Mouse (Mus musculus) thymus, adult 2 months (tissue): ENCODE measurements around the gene Fam126a. TPM values are rescaled to one million over a fixed set of nuclear protein-coding genes. Genes with fewer than 3 reads are reported as not detected.

ENCODE experiments used
- DNase-seq: peaks from one replicate; pipeline ENCODE4 v3.0.0; 2021
- H3K27ac ChIP-seq: fragments of 200-500 bp; 2 replicates; pipeline ENCODE4 v1.5.1; 2012; ENCODE audit warnings: low read length, control low read depth; ENCODE audit not compliant: control insufficient read depth, insufficient read depth
- H3K27me3 ChIP-seq: fragments of 200-500 bp; 2 replicates; pipeline ENCODE4 v1.6.1; 2012; ENCODE audit warnings: mild to moderate bottlenecking, low read length, moderate library complexity, mixed read lengths; ENCODE audit not compliant: control insufficient read depth, insufficient read depth
- H3K36me3 ChIP-seq: fragments of 200-500 bp; 2 replicates; pipeline ENCODE4 v1.6.1; 2012; ENCODE audit warnings: mild to moderate bottlenecking, low read length, moderate library complexity; ENCODE audit not compliant: control insufficient read depth, insufficient read depth
- H3K4me1 ChIP-seq: fragments of 200-500 bp; replicated peaks from 2 replicates; pipeline ENCODE4 v1.6.1; 2012; ENCODE audit warnings: low read length; ENCODE audit not compliant: control insufficient read depth, insufficient read depth
- H3K4me3 ChIP-seq: fragments of 200-500 bp; 2 replicates; pipeline ENCODE4 v1.5.1; 2012; ENCODE audit warnings: mild to moderate bottlenecking, low read length, control low read depth, moderate library complexity; ENCODE audit not compliant: control insufficient read depth, insufficient read depth
- CTCF ChIP-seq: fragments of 200-500 bp; IDR thresholded peaks from 2 replicates; pipeline ENCODE4 v1.5.1; 2012; ENCODE audit warnings: mild to moderate bottlenecking, control low read depth, low read length, moderate library complexity, borderline replicate concordance; ENCODE audit not compliant: control insufficient read depth, poor library complexity, insufficient read depth; ENCODE audit errors: extremely low read depth
- POLR2A ChIP-seq: fragments of 200-500 bp; IDR thresholded peaks from 2 replicates; pipeline ENCODE4 v1.6.1; 2012; ENCODE audit warnings: mild to moderate bottlenecking, low read length, control low read depth, moderate library complexity; ENCODE audit not compliant: control insufficient read depth, poor library complexity, insufficient read depth; ENCODE audit errors: extremely low read depth
- WGBS: fragments of 180-500 bp; shearing (Covaris S2); methylation state at CpG from one replicate; pipeline ENCODE4 v1.1.7; 2018; 5-methylcytosine and 5-hydroxymethylcytosine counted together
- polyA plus RNA-seq: library from polyadenylated mRNA; depleted of rRNA; stranded (reverse); fragments of >200 nt; gene quantifications from 2 replicates; pipeline ENCODE4 v1.2.3, GENCODE M21; 2012

The Fam126a gene
- polyA plus RNA-seq, 1 experiment: 4.8 TPM

DNA sequence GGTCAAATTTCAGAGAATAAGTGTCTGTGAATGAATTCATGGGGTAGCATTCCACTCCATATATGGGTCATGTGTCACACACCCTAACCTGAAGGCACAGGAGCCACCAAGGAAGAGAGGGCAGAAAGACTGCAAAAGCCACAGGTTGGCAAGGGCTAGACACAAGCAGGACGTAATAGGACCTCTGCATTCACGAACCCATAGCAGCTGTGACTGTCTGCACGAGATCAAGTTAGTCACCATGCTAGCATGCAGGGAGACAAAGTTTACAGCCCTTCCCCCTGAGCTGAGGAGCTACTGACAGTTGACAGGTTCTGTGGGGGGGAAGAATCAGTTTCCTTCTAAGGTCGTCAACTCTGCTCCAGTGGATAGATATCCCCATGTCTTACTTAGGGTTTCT is 33.1 kb upstream of the Fam126a start:
- no peaks in the 10 kb centered on the region for H3K36me3 ChIP-seq
- no peak for DNase-seq
- no peak overlapping the region for H3K27ac ChIP-seq
- TF ChIP-seq CTCF (no peak), POLR2A (no peak)
- H3K4me3 ChIP-seq: no peak overlapping the region
- no peaks in the 10 kb centered on the region for H3K4me1 ChIP-seq
- no peaks in the 10 kb centered on the region for H3K27me3 ChIP-seq
- WGBS: 66% methylated on average over 4 of the region's 4 CpGs

DNA sequence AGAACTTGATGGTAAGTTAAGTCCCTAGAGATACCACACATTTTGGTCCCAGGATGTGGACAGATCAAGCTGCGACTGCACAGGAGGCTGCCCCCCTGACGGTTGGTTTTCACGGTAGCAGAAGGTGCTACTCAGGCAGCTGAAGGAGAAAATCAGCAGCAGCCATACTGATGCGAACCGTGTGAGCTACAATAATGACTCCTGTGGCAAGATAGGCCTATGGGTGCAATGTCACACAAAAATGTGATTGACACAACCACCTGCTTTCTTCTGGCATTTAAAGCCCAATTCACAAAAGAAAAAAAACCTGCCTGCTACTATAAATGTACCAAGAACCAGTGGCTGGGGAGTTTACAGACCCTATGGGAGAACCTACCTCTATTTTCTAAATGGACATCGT is 32.5 kb upstream of the Fam126a start:
- Histone ChIP-seq H3K4me3 (no peak overlapping the region), H3K27ac (no peak overlapping the region), H3K27me3 (no peaks in the 10 kb centered on the region), H3K36me3 (no peaks in the 10 kb centered on the region), H3K4me1 (no peaks in the 10 kb centered on the region)
- TF ChIP-seq CTCF: no peak
- no peak for TF ChIP-seq POLR2A
- DNase-seq: no peak
- 93% methylated on average over 6 of the region's 6 CpGs for WGBS

DNA sequence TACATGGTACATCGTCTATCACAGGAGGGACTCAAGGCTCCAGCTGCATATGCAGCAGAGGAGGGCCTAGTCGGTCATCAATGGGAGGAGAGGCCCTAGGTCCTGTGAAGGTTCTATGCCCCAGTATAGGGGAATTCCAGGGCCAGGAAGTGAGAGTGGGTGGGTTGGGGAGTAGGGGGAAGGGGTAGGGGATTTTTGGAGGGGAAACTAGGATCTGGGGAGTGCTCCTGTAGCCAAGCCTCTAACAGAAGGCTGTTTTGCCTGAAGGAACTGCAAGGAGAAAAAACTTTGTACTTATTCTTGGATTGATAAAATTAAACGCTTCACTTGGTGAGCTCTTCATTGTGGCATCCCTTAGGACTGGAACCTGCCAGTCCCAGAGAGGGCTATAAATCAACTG is 30.5 kb upstream of the Fam126a start:
- no peaks in the 10 kb centered on the region for H3K4me1 ChIP-seq
- no peaks in the 10 kb centered on the region for H3K36me3 ChIP-seq
- no peaks in the 10 kb centered on the region for H3K27me3 ChIP-seq
- no peak for TF ChIP-seq POLR2A
- H3K4me3 ChIP-seq: no peak overlapping the region
- no peak overlapping the region for H3K27ac ChIP-seq
- DNase-seq: no peak
- 93% methylated on average over 3 of the region's 3 CpGs for WGBS

DNA sequence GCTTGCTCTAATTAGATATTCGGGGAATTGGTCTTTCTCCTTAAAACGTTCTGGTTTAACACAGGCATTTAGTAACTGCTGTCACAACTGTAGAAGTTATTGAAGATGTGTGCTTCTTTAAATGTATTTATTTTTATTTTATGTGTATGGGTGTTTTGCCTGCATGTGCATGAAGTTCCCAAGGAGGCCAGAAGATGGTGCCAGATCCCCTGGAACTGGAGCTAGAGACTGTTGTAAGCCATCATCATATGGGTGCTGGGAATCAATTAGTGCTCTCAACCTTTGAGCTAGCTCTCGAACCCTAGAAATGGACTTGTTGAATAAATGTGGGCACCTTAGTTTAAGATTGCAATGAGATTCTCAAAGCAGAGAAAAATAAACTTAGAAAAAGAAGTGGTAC is 27.1 kb upstream of the Fam126a start:
- WGBS: 80% methylated on average over 3 of the region's 3 CpGs
- Histone ChIP-seq H3K4me1 (no peaks in the 10 kb centered on the region), H3K27ac (no peak overlapping the region), H3K36me3 (no peaks in the 10 kb centered on the region), H3K27me3 (no peaks in the 10 kb centered on the region), H3K4me3 (no peak overlapping the region)
- TF ChIP-seq POLR2A (no peak), CTCF (no peak)
- peak; percentile 8 for DNase-seq

DNA sequence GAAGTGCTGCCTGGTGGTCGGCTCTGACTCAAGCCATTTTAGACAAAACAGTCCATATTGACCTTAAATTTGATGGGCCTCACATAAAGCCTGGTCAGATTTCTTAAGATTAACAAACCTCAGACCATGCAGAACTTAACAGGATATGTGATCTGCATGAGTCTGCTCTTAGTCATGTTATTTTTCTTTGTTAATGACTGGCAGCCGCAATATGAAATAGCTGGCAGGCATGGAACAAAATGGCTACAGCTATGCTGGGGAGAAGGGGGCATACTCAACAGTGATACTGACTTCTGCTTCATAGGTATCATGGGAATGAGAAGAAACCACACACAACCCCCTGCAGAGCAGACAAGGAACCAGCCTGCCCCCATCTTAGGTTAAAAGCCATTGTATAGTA is 26.4 kb upstream of the Fam126a start:
- Histone ChIP-seq H3K4me1 (no peaks in the 10 kb centered on the region), H3K36me3 (no peaks in the 10 kb centered on the region), H3K4me3 (no peak overlapping the region), H3K27ac (no peak overlapping the region), H3K27me3 (no peaks in the 10 kb centered on the region)
- 95% methylated on average over 2 of the region's 2 CpGs for WGBS
- DNase-seq: no peak
- TF ChIP-seq CTCF: no peak
- TF ChIP-seq POLR2A: no peak

DNA sequence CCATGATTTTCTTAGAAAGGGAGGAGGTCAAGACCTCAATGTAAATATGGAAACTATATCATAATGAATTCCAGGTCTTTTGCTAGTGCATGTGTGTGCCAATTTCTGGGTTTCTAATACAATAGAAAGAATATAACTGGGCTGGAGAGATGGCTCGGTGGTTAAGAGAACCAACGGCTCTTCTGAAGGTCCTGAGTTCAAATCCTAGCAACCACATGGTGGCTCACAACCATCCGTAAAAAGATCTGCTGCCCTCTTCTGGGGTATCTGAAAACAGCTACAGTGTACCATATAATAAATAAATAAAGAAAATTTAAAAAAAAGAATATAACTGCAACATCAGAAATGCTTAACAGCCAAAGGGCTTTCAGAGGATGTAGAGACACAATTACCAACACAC is 23.9 kb upstream of the Fam126a start:
- Histone ChIP-seq H3K4me3 (no peak overlapping the region), H3K36me3 (no peaks in the 10 kb centered on the region), H3K27ac (no peak overlapping the region), H3K4me1 (no peaks in the 10 kb centered on the region), H3K27me3 (no peaks in the 10 kb centered on the region)
- WGBS: 91% methylated on average over 3 of the region's 3 CpGs
- no peak for DNase-seq
- TF ChIP-seq POLR2A (no peak), CTCF (no peak)
